Mouse (Mus musculus) lung, adult 18-20 months (tissue): ENCODE results near the gene Rsrc1.

Source experiments
- DNase-seq, 2 experiments: peaks; one replicate each; pipeline ENCODE4 v3.0.0; 2022; ENCODE audit warnings: mixed read lengths in 2 of 2

The Rsrc1 gene

DNA sequence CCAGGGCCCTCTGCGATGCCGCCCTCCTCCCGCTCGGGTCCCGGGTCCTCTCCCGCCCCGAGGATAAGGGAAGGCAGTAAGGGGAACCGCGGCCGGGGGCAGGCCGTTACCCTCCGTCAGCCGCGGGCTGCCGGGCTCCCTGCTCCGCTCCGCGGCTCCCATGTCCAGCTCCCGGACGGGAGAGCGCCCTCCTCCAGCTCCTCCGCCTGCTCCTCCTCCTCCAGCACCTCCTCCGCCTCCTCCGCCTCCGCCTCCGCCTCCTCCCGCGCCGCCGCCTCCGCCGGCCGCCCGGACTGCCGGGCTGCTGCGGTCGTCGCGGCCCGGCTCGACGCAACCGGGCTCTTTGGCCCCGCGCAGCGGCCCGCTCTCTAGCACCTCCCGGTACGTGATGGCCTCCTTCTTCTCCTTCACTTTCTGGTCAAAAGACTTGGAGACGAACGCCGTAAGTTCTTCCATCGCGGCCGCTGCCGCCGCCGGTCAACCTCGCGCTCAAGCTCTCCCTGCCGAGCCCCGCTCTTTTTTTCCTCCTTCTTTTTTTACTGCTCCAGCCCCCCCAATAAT lies at the start of gene Rsrc1:
Gene Rsrc1 (plus strand): TSS at position 290 of the 561 bp plus-strand sequence.
- peak; percentile 58 to 73 for DNase-seq

- DNase-seq: no peak
Observed at GRCm38 (mm10) chr3:66939675-66940074, 41.5 kb upstream of the Rsrc1 start.

DNA sequence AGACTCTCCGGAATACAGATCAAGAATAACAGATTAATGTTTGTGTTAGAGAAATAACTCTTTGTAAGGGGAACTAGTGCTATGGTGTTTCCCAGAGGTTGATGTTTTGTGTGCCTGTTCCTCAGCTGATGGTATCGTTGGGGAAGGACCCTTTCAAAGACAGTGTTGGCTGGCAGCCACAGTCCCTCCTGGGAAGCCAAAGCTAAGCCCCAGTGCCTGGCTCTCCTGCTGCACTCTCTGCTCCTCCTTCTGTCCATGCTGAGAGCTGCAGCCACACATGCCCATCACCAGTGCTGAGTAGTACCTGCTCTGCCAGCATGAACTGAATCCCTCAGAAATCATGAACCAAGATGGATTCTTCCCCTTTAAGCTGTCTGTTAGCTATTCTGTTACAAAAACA lies 26.1 kb upstream of the Rsrc1 start:
- no peak for DNase-seq

DNA sequence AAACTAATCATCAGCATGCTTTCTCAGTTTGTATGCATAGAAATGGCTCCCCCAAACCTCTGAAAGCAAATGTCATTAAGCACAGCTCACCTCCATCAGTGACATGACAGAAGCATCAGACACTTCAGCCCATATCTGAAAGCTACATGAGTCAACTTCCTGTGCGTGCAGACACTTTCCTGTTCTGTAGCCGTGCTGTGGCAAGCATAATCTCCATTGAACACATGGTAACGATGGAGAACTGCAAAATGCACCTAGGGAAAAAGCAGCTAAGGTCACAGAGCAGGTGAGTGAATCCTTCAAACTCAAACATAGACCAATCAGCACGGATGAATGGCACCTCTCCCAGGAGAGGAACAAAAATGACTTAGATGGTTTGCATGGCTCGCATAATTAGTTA lies 21.2 kb upstream of the Rsrc1 start:
- DNase-seq: no peak

DNA sequence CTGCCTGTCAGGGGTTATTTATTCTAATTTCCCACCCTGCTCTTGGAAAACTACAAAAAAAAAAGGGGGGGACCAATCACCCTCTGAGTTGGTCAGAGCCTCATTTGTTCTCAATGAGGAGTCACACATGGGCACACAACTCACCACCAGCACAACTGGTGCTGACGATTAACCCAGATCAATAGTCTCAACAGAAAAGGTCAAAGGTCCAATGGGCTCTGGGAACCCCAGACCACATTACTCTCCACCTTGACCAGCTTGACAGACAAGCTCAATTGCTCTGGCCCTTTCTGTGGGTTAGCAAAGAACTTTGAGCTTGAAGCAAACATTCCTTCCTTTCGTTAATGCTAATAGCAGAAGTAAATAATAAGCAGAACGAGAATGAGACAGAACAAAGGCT lies 16.3 kb upstream of the Rsrc1 start:
- no peak for DNase-seq

DNA sequence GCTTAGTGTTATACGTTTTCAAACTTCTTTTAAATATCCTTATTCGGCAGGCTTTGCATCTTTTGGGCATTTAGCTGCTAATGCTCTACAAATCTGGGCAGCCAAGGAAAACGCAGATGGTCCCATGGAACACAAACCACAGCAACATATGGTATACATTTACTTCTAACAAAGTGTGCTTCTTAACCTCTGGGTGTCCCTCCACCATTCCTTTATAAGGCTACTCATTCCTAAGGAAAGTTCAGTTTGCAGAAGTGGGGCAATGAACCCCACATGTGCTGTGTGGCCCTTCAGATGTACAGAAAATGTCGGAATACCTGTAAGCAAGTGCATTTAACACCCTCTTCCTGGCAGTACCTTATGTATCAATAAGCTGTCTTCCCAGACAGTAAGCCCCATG lies 13.7 kb upstream of the Rsrc1 start:
- DNase-seq: no peak

- DNase-seq: no peak
Observed at GRCm38 (mm10) chr3:66970261-66970660, 10.9 kb upstream of the Rsrc1 start.

GRCm38 (mm10) chr3:66970661-66971331 lies 10.4 kb upstream of the Rsrc1 start:
- DNase-seq: no peak

GRCm38 (mm10) chr3:66972191-66972950 lies 8.8 kb upstream of the Rsrc1 start:
- DNase-seq: no peak

DNA sequence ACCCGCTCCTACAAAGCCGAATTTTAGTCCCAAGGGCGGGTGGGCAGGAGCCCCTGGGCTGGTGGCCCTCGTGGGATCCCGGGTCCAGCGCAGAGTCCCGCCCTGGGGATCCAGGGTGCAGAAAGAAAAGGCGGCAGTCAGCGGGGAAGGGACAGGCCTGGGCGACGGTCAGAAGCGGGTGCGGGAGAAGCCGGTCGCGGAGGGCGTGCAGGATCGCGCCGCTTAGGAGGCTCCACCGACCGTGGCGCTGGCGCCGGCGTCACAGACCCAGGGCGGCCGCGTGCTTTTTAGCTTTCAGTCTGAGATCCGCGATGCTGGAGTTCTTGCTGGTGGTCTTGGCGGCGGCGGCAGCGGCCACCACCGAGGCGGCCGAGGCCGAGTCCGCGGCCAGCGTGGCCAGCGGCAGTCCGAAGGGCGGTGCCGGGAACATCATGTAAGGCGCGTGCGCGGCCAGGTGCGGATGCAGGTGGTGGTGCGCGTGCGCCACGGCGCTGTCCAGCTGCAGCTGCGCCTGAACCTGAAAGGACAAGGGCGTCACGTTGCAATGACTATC lies 7.7 kb upstream of the Rsrc1 start:
- peak; percentile 54 to 64 for DNase-seq

DNA sequence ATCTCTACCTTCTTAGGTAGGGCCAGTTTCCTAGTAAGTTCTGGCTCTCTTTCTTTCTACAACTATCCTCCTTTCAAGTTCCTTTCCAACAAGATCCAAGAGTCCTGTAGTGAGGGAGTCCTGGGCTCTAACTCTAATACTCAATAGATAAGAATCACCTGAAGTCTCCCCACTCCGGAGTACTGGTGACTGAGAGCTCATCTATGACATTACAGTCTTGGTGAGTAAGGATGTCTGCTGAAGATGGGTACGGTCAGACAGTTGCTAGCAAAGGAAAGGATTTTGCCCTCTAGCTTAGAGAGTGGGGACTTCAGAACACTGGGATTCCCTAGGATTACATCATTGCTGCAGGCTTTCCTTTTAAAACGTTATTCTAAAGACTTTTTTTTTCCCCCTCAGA lies 6.7 kb upstream of the Rsrc1 start:
- no peak for DNase-seq

- no peak for DNase-seq
Observed at GRCm38 (mm10) chr3:66976889-66977615, 4.1 kb upstream of the Rsrc1 start.

DNA sequence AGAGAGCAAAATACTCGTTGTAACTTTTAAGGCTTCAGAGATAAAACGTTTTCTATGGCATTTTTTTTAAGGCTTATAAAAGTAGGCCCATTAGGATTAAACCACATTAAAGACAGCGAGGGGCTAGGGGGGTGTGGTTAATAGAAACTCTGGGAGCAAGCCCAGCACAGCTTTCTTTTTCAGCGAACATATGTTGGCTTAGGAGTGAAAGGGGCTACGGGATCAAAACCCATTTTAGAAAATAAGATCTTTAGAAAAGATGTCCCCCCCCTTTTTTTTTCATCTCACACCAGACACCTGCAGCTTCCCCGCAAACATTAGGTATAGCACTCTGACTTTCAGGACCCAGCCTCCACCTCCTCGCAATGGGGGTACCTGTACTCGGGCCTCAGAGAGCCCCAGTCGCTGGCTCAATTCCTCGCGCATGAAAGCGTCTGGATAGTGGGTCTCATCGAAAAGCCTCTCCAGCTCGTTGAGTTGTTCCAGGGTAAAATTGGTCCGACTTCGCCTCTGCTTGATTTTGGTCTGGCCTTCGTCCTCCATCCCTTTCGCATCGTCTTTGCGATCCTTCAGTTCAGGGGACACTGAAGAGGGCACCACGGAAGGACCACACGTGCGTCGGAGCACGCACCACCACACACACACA lies 3.3 kb upstream of the Rsrc1 start:
- DNase-seq: no peak

DNA sequence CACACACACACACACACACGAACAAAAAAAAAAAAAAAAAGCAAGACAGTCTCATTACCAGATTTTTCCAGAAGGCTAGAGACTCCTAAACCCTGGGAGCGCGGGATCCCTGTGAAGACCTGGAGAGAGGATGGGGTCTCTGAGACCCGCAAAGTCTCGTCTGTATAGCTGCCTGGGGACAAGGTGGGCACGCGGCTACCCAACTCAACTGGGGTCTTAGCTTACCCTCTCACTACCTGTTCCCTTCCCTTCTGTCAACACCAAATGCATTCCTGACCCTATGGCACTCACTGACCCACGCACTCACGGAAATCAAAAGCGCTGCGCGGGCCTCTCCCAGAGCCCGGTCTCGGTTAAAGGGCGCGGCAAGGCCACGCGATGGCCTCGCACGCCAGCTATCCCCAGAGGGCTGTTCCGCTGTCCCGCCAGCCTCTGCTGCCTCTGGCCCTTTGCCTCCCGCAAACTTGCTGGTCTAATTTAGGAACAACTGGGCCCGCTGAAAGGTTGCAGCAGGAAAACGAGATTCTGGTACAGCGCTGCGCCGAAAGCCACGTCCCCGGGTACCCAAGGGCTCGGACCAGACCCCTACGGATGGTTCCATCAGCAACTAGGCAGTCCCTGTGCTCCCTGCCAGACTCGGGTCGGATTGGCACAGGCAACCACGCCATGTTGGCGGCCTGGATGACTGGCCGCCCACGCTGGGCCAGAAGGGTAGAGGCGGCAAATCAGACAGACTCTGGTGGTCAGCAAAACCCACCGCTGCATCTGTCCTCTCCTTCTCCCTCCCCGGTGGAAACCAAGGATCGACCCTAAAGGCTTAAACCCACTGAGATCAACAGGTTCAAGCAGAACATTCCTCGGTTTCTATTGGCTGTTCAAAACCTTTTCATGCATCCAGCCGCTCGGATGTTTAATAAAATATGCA lies 2.5 kb upstream of the Rsrc1 start:
- DNase-seq: peak in 1 of 2 experiments; percentile 3

GRCm38 (mm10) chr3:66979491-66979890 lies 1.7 kb upstream of the Rsrc1 start:
- DNase-seq: no peak

- no peak for DNase-seq
Observed at GRCm38 (mm10) chr3:66980111-66980975, 847 bp upstream of the Rsrc1 start.

DNA sequence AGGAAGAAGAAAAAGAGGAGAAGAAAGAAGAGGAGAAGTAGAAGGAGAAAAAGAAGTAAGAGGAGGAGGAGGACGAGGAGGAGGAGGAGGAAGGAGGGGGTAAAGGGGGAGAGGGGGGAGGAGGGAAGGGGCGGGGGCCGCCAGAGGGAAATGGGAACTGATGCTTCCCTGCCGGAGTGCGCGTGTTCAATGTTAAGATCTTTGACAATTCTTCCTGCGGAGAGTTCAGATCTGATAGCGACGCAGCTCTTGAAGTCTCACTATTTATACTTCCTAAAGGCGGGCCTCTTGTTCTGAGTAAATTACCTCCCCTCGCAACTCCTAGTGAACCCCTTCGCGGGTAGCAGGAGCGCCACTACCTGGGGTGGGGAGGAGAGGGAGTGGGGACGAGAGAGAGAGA lies 516 bp downstream of the Rsrc1 start, which contains the start of gene Shox2:
Gene Shox2 (minus strand): TSS at position 66 of the 400 bp plus-strand sequence.
- no peak for DNase-seq

DNA sequence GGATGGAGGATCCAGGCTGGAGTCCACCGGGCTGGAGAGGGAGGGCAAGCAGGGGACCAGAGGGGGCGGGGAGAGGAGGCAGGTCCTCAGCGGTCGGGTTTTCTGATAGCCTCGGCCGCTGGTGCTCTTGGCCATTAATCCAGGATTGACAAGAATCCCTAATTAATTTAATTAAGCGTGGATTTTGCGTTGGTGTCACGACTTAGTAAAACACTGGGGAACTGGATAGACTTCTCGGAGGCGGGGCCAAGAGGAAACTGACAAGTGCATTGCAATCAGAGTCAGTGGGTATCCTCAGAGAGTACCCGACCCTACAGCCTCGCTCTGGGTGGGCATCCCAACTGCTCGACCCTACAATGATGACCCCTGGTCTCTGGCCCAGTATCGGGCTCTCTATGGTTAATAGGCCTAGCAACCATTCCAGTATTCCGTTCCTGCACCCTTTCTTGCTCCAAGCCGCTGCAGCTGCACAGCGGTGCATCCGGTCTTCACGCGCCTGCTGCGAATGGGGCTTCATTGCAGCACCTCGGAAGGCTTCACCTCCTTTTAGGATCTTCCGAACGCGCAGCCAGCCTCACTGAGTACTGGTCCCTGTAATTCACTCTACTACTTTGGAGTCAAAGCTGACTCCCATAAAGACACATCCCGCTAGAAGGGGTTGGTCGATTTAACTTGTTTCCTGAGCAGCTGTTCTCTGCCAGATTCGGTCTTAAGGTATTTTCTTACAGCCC lies 1.2 kb downstream of the Rsrc1 start:
- peak in 1 of 2 experiments; percentile 10 for DNase-seq

DNA sequence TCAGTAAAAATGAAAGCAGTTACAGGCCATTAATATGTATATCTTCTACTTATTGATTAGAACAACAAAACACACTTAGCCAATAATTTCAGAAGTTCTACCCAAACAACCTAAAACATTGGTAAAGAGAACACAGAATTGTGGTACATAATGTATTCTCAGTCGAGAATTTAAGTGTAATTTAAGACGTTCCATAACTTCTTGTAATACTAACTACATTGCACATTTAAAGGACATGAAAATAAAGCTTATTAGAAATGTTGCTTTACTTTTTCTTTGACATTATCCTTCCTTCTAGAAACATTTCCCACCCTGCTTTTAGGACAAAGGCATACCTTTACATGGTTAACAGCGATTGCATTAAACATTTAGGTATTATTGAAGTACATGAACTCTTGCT lies 2.3 kb downstream of the Rsrc1 start:
- DNase-seq: no peak
